Mouse (Mus musculus) CD4-positive, CD25-positive, alpha-beta regulatory T cell, adult 9 weeks (primary cell): ENCODE data around the gene Tbx22. TPM values are rescaled to one million over a fixed set of nuclear protein-coding genes. Genes with fewer than 3 reads are reported as not detected.

Experiments used
- polyA plus RNA-seq: library from polyadenylated mRNA; unstranded; fragments of 100-300 nt; shearing (Covaris generic); gene quantifications from one replicate; pipeline ENCODE4 v1.2.1, GENCODE M21; 2017

The Tbx22 gene
- polyA plus RNA-seq = not detected

GRCm38 (mm10) chrX:107667664-107668063, at the start of gene Tbx22:
Tbx22 (plus strand) TSS chrX:107667964.

Other genes starting within 250 kb of the Tbx22 start
- not detected for gene Tent5d, start 124.6 kb downstream of the Tbx22 start, polyA plus RNA-seq
- gene 2610002M06Rik, start 148.4 kb downstream of the Tbx22 start, polyA plus RNA-seq = 31.4 TPM